Mouse (Mus musculus): ENCODE data around the gene Tapbp. TPM values are rescaled to one million over a fixed set of nuclear protein-coding genes. Genes with fewer than 3 reads are reported as not detected.
"Not testable (repeated sequence)": the region's sequence is repeated elsewhere in the genome, so short reads cannot be mapped to it uniquely, and the experiment has no call there.

Tapbp gene
- polyA plus RNA-seq, 1 experiment, result 50.6 TPM

- Histone ChIP-seq H3K79me2 (ENCODE audit: control insufficient read depth, insufficient read depth) (peaks cover 27% of the 10 kb centered on the region), H3ac (ENCODE audit: control insufficient read depth, insufficient read length) (peak overlapping the region; percentile 48), H3K4me3 (peak overlapping the region; percentile 44), H3K4me2 (ENCODE audit: low read depth) (peak overlapping the region; percentile 52)
- peak; percentile 80 for TF ChIP-seq POLR2A (IDR thresholded peaks at IDR 0.05; ENCODE audit: insufficient read length, low read depth)
- H3K27me3 ChIP-seq (ENCODE audit: control insufficient read depth, insufficient read depth, insufficient read length); H3K36me3 ChIP-seq (ENCODE audit: control insufficient read depth, insufficient read depth): not testable (repeated sequence)
These were observed 25.7 kb upstream of the Tapbp start for GRCm38 (mm10) chr17:33889941-33890532.

- Histone ChIP-seq H3K4me2 (ENCODE audit: low read depth) (peak within 1 kb of the TSS; percentile 70), H3K27me3 (ENCODE audit: control insufficient read depth, insufficient read depth, insufficient read length) (no peaks in the 10 kb centered on the region), H3K79me2 (ENCODE audit: control insufficient read depth, insufficient read depth) (peaks cover 27% of the 10 kb centered on the region), H3K4me3 (peak within 1 kb of the TSS; percentile 44), H3ac (ENCODE audit: control insufficient read depth, insufficient read length) (peak within 1 kb of the TSS; percentile 48), H3K36me3 (ENCODE audit: control insufficient read depth, insufficient read depth) (no peaks in the 10 kb centered on the region)
- TF ChIP-seq MAX (IDR thresholded peaks at IDR 0.05; ENCODE audit: low read depth) (no peak), USF1 (IDR thresholded peaks at IDR 0.05; ENCODE audit: low read depth) (no peak), CEBPB (IDR thresholded peaks at IDR 0.05; ENCODE audit: insufficient read depth, poor library complexity, severe bottlenecking) (peak; percentile 70), SRF (IDR thresholded peaks at IDR 0.05; ENCODE audit: control insufficient read depth, insufficient read length, low read depth) (no peak), POLR2A (IDR thresholded peaks at IDR 0.05; ENCODE audit: insufficient read length, low read depth) (peak; percentile 0), TCF12 (IDR thresholded peaks at IDR 0.05; ENCODE audit: insufficient read depth, poor library complexity, severe bottlenecking) (no peak), TCF3 (IDR thresholded peaks at IDR 0.05; ENCODE audit: insufficient read length, low read depth) (no peak), REST (IDR thresholded peaks at IDR 0.05; ENCODE audit: insufficient read depth, insufficient read length) (no peak), POLR2AphosphoS2 (IDR thresholded peaks at IDR 0.05; ENCODE audit: insufficient read length, low read depth) (peak; percentile 65), MYOG (IDR thresholded peaks at IDR 0.05; ENCODE audit: control insufficient read depth in 1 of 3, insufficient read depth in 1 of 3, insufficient read length in 2 of 3, low read depth in 2 of 3) (peak in 1 of 3 experiments; percentile 41), E2F4 (IDR thresholded peaks at IDR 0.05; ENCODE audit: insufficient read depth) (peak; percentile 90), MYOD1 (IDR thresholded peaks at IDR 0.05; ENCODE audit: control insufficient read depth in 1 of 3, insufficient read length in 2 of 3, low read depth in 2 of 3) (peak in 1 of 3 experiments; percentile 19)
These were observed 25.1 kb upstream of the Tapbp start, which contains the start of gene Kifc1 for GRCm38 (mm10) chr17:33890533-33891059. Gene Kifc1, minus strand, starts transcription at chr17:33890661.

- H3K79me2 ChIP-seq (ENCODE audit: control insufficient read depth, insufficient read depth), result peaks cover 27% of the 10 kb centered on the region
- H3K4me2 ChIP-seq (ENCODE audit: low read depth), result no peak overlapping the region
- H3ac ChIP-seq (ENCODE audit: control insufficient read depth, insufficient read length), result no peak overlapping the region
- H3K36me3 ChIP-seq (ENCODE audit: control insufficient read depth, insufficient read depth), result no peaks in the 10 kb centered on the region
- no peaks in the 10 kb centered on the region for H3K27me3 ChIP-seq (ENCODE audit: control insufficient read depth, insufficient read depth, insufficient read length)
- no peak overlapping the region for H3K4me3 ChIP-seq
- TF ChIP-seq POLR2AphosphoS2 (IDR thresholded peaks at IDR 0.05; ENCODE audit: insufficient read length, low read depth) (no peak), SRF (IDR thresholded peaks at IDR 0.05; ENCODE audit: control insufficient read depth, insufficient read length, low read depth) (no peak), TCF12 (IDR thresholded peaks at IDR 0.05; ENCODE audit: insufficient read depth, poor library complexity, severe bottlenecking) (no peak), CEBPB (IDR thresholded peaks at IDR 0.05; ENCODE audit: insufficient read depth, poor library complexity, severe bottlenecking) (no peak), MYOD1 (IDR thresholded peaks at IDR 0.05; ENCODE audit: control insufficient read depth in 1 of 3, insufficient read length in 2 of 3, low read depth in 2 of 3) (no peak), MYOG (IDR thresholded peaks at IDR 0.05; ENCODE audit: control insufficient read depth in 1 of 3, insufficient read depth in 1 of 3, insufficient read length in 2 of 3, low read depth in 2 of 3) (no peak), REST (IDR thresholded peaks at IDR 0.05; ENCODE audit: insufficient read depth, insufficient read length) (no peak), POLR2A (IDR thresholded peaks at IDR 0.05; ENCODE audit: insufficient read length, low read depth) (no peak), MAX (IDR thresholded peaks at IDR 0.05; ENCODE audit: low read depth) (no peak), USF1 (IDR thresholded peaks at IDR 0.05; ENCODE audit: low read depth) (no peak), TCF3 (IDR thresholded peaks at IDR 0.05; ENCODE audit: insufficient read length, low read depth) (no peak), E2F4 (IDR thresholded peaks at IDR 0.05; ENCODE audit: insufficient read depth) (no peak)
These were observed 24.3 kb upstream of the Tapbp start for GRCm38 (mm10) chr17:33891357-33891756.

- H3K79me2 ChIP-seq (ENCODE audit: control insufficient read depth, insufficient read depth), result peaks cover 27% of the 10 kb centered on the region
- not testable (repeated sequence) for H3K36me3 ChIP-seq (ENCODE audit: control insufficient read depth, insufficient read depth); H3ac ChIP-seq (ENCODE audit: control insufficient read depth, insufficient read length); H3K27me3 ChIP-seq (ENCODE audit: control insufficient read depth, insufficient read depth, insufficient read length); H3K4me2 ChIP-seq (ENCODE audit: low read depth); H3K4me3 ChIP-seq
These were observed 23.8 kb upstream of the Tapbp start for GRCm38 (mm10) chr17:33891892-33892291.

GRCm38 (mm10) chr17:33892429-33892828 is 23.3 kb upstream of the Tapbp start:
- Histone ChIP-seq H3ac (ENCODE audit: control insufficient read depth, insufficient read length) (no peak overlapping the region), H3K4me3 (no peak overlapping the region), H3K27me3 (ENCODE audit: control insufficient read depth, insufficient read depth, insufficient read length) (no peaks in the 10 kb centered on the region), H3K36me3 (ENCODE audit: control insufficient read depth, insufficient read depth) (no peaks in the 10 kb centered on the region), H3K79me2 (ENCODE audit: control insufficient read depth, insufficient read depth) (peaks cover 24% of the 10 kb centered on the region), H3K4me2 (ENCODE audit: low read depth) (no peak overlapping the region)
- TF ChIP-seq MYOD1 (IDR thresholded peaks at IDR 0.05; ENCODE audit: control insufficient read depth in 1 of 3, insufficient read length in 2 of 3, low read depth in 2 of 3), result no peak
- no peak for TF ChIP-seq E2F4 (IDR thresholded peaks at IDR 0.05; ENCODE audit: insufficient read depth)
- TF ChIP-seq SRF (IDR thresholded peaks at IDR 0.05; ENCODE audit: control insufficient read depth, insufficient read length, low read depth), result no peak
- no peak for TF ChIP-seq USF1 (IDR thresholded peaks at IDR 0.05; ENCODE audit: low read depth)
- no peak for TF ChIP-seq CEBPB (IDR thresholded peaks at IDR 0.05; ENCODE audit: insufficient read depth, poor library complexity, severe bottlenecking)

- H3ac ChIP-seq (ENCODE audit: control insufficient read depth, insufficient read length); H3K4me2 ChIP-seq (ENCODE audit: low read depth); H3K36me3 ChIP-seq (ENCODE audit: control insufficient read depth, insufficient read depth); H3K4me3 ChIP-seq; H3K27me3 ChIP-seq (ENCODE audit: control insufficient read depth, insufficient read depth, insufficient read length): not testable (repeated sequence)
- peaks cover 18% of the 10 kb centered on the region for H3K79me2 ChIP-seq (ENCODE audit: control insufficient read depth, insufficient read depth)
These were observed 22.7 kb upstream of the Tapbp start for GRCm38 (mm10) chr17:33893011-33893410.
